Mouse (Mus musculus) urinary bladder, postnatal 14 days (tissue): ENCODE data around the gene Gm8909.
A peak's percentile ranks its signal among the peaks of the same experiment; 100 is the strongest.
"Not testable (repeated sequence)": the region's sequence is repeated elsewhere in the genome, so short reads cannot be mapped to it uniquely, and the experiment has no call there.

Experiments used
- DNase-seq: peaks from one replicate; pipeline ENCODE4 v3.0.0; 2021; ENCODE audit warnings: low spot score

Gene Gm8909

DNA sequence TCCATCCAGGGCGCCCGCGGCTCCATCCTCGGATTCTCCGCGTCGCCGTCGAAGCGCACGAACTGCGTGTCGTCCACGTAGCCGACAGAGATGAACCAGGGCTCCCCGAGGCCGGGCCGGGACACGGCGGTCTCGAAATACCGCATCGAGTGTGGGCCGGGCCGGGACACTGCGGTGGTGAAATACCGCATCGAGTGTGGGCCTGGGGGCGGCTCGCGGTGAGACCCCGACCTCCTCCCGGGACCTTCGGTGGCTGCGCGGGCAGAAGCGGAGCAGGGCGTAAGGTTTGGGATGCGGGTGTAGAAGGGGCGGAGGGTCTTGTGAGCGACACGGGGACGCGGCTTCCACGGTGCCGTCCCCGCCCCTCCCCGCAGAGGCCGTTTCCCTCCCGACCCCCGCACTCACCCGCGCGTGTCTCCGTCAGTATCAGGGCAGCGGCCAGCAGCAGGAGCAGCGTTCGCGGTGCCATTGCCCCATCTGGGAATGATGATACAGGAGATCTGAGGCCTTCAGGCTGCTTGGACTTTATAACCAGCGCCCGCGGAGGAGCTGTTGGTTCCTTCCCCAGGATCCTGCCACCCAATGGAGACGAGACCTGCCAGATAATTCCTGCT is at the start of gene Gm8909:
TSS of gene Gm8909 (minus strand) at position 499 of the 614 bp plus-strand sequence.
- DNase-seq, result peak; percentile 5

DNA sequence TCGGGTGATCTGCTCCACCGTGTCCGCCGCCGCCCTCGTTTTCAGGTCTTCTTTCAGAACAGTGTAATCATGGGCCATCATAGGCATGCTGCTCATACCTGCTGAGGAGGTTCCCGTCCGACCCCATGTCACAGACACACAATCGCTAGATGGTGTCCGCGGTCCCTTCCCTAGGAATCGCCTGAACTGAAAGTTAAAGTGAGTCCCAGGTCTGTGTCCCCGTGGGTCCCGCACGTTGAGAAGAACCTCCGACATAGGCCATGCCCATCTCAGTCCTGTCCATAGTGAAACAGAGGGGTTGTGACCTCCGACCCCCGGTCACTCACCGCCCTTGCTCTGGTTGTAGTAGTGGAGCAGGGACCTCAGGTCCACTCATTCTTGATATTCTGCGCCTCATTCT is 47.2 kb upstream of the Gm8909 start:
- DNase-seq, result no peak

- DNase-seq, result no peak
Measured at GRCm38 (mm10) chr17:36206846-36207245, 38.5 kb upstream of the Gm8909 start.

GRCm38 (mm10) chr17:36205862-36206261 is 37.5 kb upstream of the Gm8909 start:
- DNase-seq, result no peak

GRCm38 (mm10) chr17:36205456-36205855 is 37.1 kb upstream of the Gm8909 start:
- peak; percentile 34 for DNase-seq

GRCm38 (mm10) chr17:36201851-36202250 is 33.5 kb upstream of the Gm8909 start:
- no peak for DNase-seq

GRCm38 (mm10) chr17:36198317-36198716 is 30.0 kb upstream of the Gm8909 start:
- no peak for DNase-seq

DNA sequence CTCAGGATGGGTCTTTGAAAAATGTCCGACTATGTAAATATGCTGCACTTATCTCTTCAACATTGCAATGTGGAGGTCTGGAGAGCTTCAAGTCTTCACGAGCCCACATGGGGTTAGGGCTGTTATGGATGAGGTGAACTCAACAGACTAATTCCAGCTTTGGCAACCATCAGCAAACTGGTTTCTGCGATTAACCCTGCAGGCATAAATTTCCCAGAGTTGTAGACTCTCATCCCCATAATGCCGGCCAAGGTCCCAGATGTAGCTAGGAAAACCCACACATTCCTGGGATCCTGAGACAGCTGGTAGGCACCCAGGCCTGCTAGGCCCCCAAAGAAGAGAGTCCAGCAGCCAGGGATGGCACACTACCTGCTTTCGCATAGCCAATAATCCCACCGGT is 26.1 kb upstream of the Gm8909 start:
- DNase-seq, result no peak

DNA sequence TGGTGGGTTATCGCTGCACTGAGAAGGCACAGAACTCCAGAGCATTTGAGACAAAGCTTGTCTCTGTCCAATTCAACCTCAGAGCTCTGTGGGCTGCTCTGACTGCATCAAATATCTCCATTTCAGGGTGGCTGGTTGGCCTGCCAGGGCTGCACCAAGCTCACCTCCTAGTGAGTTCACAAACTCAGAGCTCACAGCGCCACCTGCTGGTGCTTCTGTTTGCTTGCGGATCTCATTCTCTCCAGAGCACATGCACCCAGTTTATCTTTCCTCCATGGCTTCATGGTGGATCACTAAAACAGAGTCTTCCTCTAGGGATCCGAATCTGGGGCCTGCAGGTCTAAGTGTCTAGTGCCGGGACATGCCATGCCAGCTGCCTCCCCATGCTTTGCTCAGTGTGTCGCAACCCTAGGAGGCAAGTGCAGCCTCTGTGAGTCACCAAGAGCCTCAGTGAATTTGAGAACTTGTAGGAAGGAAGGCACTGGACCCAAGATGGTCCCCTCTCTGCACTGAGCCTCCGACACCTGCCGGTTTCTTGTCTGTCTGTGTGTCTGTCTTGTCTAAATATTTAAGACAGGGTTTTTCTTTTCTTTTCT is 25.3 kb upstream of the Gm8909 start:
- peak; percentile 64 for DNase-seq

DNA sequence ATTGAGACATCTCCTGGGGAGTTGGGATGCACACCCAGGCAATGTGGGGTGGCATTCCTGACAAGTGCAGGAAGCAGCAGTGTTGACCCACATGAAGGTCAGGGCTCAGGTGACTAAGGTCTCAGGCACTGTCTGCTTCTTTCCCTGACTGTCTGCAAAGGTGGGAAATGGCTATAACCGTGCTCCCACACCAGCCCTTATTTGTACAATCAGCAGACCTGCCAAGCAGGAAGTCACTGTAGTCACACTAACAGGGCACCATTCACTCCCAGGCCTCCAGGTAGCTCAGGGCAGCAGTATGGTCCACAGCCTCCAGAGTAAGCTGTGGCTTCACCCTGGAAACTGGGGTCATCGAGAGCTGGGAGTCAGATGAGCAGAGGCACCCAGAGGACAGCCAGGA is 24.0 kb upstream of the Gm8909 start:
- no peak for DNase-seq

- no peak for DNase-seq
Measured at GRCm38 (mm10) chr17:36190169-36190507, 21.8 kb upstream of the Gm8909 start, which contains the start of gene H2-T3. Gene H2-T3 (minus strand): TSS chr17:36190287.

- no peak for DNase-seq
Measured at GRCm38 (mm10) chr17:36189491-36190168, 21.3 kb upstream of the Gm8909 start.

- DNase-seq, result no peak
Measured at GRCm38 (mm10) chr17:36187540-36187939, 19.2 kb upstream of the Gm8909 start.

- no peak for DNase-seq
Measured at GRCm38 (mm10) chr17:36182212-36182611, 13.9 kb upstream of the Gm8909 start.

- DNase-seq, result not testable (repeated sequence)
Measured at GRCm38 (mm10) chr17:36179446-36179845, 11.1 kb upstream of the Gm8909 start.

GRCm38 (mm10) chr17:36178938-36179337 is 10.6 kb upstream of the Gm8909 start:
- DNase-seq, result not testable (repeated sequence)

- not testable (repeated sequence) for DNase-seq
Measured at GRCm38 (mm10) chr17:36176132-36176531, 7.8 kb upstream of the Gm8909 start.

DNA sequence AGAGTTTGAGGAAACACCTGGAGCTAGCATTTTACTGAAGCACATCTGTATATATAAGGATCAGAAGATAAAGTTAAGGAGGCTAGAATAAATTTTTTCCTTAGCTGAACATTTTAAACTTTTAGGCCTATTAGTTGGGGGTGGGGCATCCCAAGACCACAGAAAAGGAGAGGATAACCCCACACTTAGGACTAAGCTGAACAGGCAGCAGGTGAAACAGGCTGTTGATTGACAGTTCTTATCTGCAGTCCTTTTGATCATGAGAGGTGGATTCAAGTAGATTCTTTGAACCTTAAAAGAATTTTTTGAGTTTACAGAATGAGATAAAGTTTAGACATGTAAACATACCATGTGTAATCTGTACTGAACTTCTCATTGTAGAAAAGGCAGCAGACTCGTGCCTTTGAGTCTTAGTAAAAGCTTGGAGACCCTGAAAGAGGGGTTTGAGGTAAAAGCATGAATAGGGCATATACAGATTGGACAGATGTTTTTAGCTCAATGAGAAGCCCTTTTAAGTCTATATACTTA is 2.0 kb upstream of the Gm8909 start:
- no peak for DNase-seq

DNA sequence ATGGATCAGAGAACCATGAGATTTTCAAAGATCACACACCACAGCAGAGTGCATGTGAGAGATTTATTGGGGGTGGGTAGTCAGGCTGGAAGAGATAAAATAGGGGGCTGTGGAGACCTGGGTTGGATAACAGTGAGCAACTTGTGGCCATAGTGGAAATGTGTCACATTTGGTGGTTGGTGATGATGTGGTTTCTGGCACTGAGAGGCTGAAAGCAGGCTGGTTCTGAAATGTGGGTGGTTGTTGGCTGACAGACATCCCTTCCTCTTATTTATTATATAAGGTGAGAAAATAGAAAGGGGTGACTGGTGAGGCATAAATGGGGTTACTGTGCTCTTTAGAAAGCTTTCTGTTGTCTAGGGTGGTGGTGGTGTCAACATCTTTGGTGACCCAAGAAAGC is 1.4 kb upstream of the Gm8909 start:
- no peak for DNase-seq

GRCm38 (mm10) chr17:36169094-36169493 is 757 bp upstream of the Gm8909 start:
- DNase-seq, result not testable (repeated sequence)

- no peak for DNase-seq
Measured at GRCm38 (mm10) chr17:36167306-36168038, 865 bp downstream of the Gm8909 start.

DNA sequence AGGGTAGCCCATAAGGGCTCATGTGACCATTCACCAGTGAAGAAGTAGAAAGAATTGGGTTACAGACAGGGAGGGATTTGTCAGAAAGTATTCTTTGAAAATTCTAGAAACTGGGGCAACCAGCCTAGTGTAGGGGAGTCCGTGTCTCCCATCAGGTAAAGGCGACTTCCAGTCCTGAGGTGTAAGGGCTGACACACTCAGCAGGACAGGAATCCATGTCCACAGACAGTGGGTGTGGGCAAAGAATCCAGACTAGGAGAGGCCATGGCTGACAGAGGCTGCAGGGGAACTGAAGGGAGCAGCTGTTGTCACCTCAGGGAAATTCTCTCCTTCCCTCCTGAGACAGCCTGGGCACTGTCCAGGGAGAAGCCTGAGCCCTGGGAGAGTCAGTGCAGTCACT is 1.4 kb downstream of the Gm8909 start:
- DNase-seq, result not testable (repeated sequence)
